Mouse (Mus musculus): ENCODE measurements around the gene Tmem8b. TPM values are rescaled to one million over a fixed set of nuclear protein-coding genes. Genes with fewer than 3 reads are reported as not detected.

Tmem8b gene
- total RNA-seq, 2 experiments from 2014 or later = 74.8 to 75.5 TPM

GRCm38 (mm10) chr4:43673703-43674102 lies 4.9 kb downstream of the Tmem8b start:
- no peak for TF ChIP-seq CTCF (conservative IDR thresholded peaks at IDR 0.05)
- H3K4me3 ChIP-seq = no peak overlapping the region
- DNase-seq (ENCODE audit: low spot score in 2 of 2) = no peak
- no peak overlapping the region for H3K27ac ChIP-seq

- H3K4me3 ChIP-seq = no peak overlapping the region
- no peak for TF ChIP-seq CTCF (conservative IDR thresholded peaks at IDR 0.05)
- H3K27ac ChIP-seq = no peak overlapping the region
- DNase-seq (ENCODE audit: low spot score in 2 of 2) = no peak
Measured at GRCm38 (mm10) chr4:43674974-43675373, 6.2 kb downstream of the Tmem8b start.

GRCm38 (mm10) chr4:43675608-43676007 lies 6.8 kb downstream of the Tmem8b start:
- TF ChIP-seq CTCF (conservative IDR thresholded peaks at IDR 0.05) = no peak
- no peak for DNase-seq (ENCODE audit: low spot score in 2 of 2)
- H3K4me3 ChIP-seq = no peak overlapping the region
- H3K27ac ChIP-seq = no peak overlapping the region

- TF ChIP-seq CTCF (conservative IDR thresholded peaks at IDR 0.05) = no peak
- H3K4me3 ChIP-seq = no peak overlapping the region
- H3K27ac ChIP-seq = peak overlapping the region; percentile 69
- peak; percentile 38 to 68 for DNase-seq (ENCODE audit: low spot score in 2 of 2)
Measured at GRCm38 (mm10) chr4:43678541-43678940, 9.8 kb downstream of the Tmem8b start.

- peak overlapping the region; percentile 33; the same call in 1 of the 2 replicates for H3K27ac ChIP-seq
- DNase-seq (ENCODE audit: low spot score in 2 of 2) = no peak
- TF ChIP-seq CTCF (conservative IDR thresholded peaks at IDR 0.05) = no peak
- H3K4me3 ChIP-seq = no peak overlapping the region
Measured at GRCm38 (mm10) chr4:43679416-43680043, 10.8 kb downstream of the Tmem8b start.

- no peak for DNase-seq (ENCODE audit: low spot score in 2 of 2)
- Histone ChIP-seq H3K4me3 (no peak overlapping the region), H3K27ac (no peak overlapping the region)
- no peak for TF ChIP-seq CTCF (conservative IDR thresholded peaks at IDR 0.05)
Measured at GRCm38 (mm10) chr4:43690021-43690420, 21.2 kb downstream of the Tmem8b start.

GRCm38 (mm10) chr4:43691026-43691425 lies 22.3 kb downstream of the Tmem8b start:
- Histone ChIP-seq H3K4me3 (no peak overlapping the region), H3K27ac (no peak overlapping the region)
- no peak for TF ChIP-seq CTCF (conservative IDR thresholded peaks at IDR 0.05)
- DNase-seq (ENCODE audit: low spot score in 2 of 2) = no peak

- H3K4me3 ChIP-seq = no peak overlapping the region
- DNase-seq (ENCODE audit: low spot score in 2 of 2) = no peak
- H3K27ac ChIP-seq = no peak overlapping the region
- TF ChIP-seq CTCF (conservative IDR thresholded peaks at IDR 0.05) = no peak
Measured at GRCm38 (mm10) chr4:43693806-43694241, 25.1 kb downstream of the Tmem8b start.

GRCm38 (mm10) chr4:43694439-43695248 lies 25.9 kb downstream of the Tmem8b start:
- H3K4me3 ChIP-seq = no peak overlapping the region
- DNase-seq (ENCODE audit: low spot score in 2 of 2) = no peak
- no peak overlapping the region for H3K27ac ChIP-seq
- no peak for TF ChIP-seq CTCF (conservative IDR thresholded peaks at IDR 0.05)

- no peak overlapping the region for H3K27ac ChIP-seq
- DNase-seq (ENCODE audit: low spot score in 2 of 2) = no peak
- no peak for TF ChIP-seq CTCF (conservative IDR thresholded peaks at IDR 0.05)
- H3K4me3 ChIP-seq = no peak overlapping the region
Measured at GRCm38 (mm10) chr4:43695249-43695671, 26.5 kb downstream of the Tmem8b start.

GRCm38 (mm10) chr4:43696561-43696960 lies 27.8 kb downstream of the Tmem8b start:
- H3K4me3 ChIP-seq = no peak overlapping the region
- DNase-seq (ENCODE audit: low spot score in 2 of 2) = no peak
- no peak overlapping the region for H3K27ac ChIP-seq
- TF ChIP-seq CTCF (conservative IDR thresholded peaks at IDR 0.05) = no peak

- DNase-seq (ENCODE audit: low spot score in 2 of 2) = no peak
- no peak for TF ChIP-seq CTCF (conservative IDR thresholded peaks at IDR 0.05)
- Histone ChIP-seq H3K27ac (no peak within 1 kb of the TSS), H3K4me3 (no peak within 1 kb of the TSS)
Measured at GRCm38 (mm10) chr4:43700707-43701106, 31.9 kb downstream of the Tmem8b start, which contains the start of gene Olfr70. Olfr70 (minus strand) TSS chr4:43700807.

GRCm38 (mm10) chr4:43703439-43703838 lies 34.7 kb downstream of the Tmem8b start:
- peak; percentile 44 for TF ChIP-seq CTCF (conservative IDR thresholded peaks at IDR 0.05)
- Histone ChIP-seq H3K27ac (no peak overlapping the region), H3K4me3 (no peak overlapping the region)
- no peak for DNase-seq (ENCODE audit: low spot score in 2 of 2)
